Mouse (Mus musculus): Measurements from ENCODE around the gene Enpep.

DNA sequence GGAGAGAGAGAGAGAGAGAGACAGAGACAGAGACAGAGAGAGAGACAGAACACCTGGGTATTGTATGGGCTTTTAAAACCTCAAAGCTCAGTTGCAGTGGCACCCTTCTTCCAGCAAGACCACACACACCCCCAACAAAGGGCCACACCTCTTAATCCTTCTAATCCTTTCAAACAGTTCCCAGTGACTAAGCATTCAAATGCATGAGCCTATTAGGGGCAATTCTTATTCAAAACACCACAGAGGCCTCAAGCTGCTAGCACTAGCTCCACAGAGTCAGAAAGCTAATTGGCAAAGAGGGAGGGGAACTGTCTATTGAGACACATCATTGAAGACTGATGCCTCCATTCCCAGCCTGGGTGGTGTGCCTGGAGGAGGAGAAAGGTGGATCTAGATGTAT, 8.5 kb upstream of the Enpep start:
- TF ChIP-seq TCF12 (IDR thresholded peaks at IDR 0.05; ENCODE audit: insufficient read depth, poor library complexity, severe bottlenecking) (no peak), MAX (IDR thresholded peaks at IDR 0.05; ENCODE audit: low read depth) (no peak), USF1 (IDR thresholded peaks at IDR 0.05; ENCODE audit: low read depth) (no peak), MYOD1 (IDR thresholded peaks at IDR 0.05; ENCODE audit: control insufficient read depth in 1 of 3, insufficient read length in 2 of 3, low read depth in 2 of 3) (no peak), E2F4 (IDR thresholded peaks at IDR 0.05; ENCODE audit: insufficient read depth) (no peak), POLR2A (IDR thresholded peaks at IDR 0.05; ENCODE audit: insufficient read length, low read depth) (no peak), MYOG (IDR thresholded peaks at IDR 0.05; ENCODE audit: control insufficient read depth in 1 of 3, insufficient read depth in 1 of 3, insufficient read length in 2 of 3, low read depth in 2 of 3) (no peak), SRF (IDR thresholded peaks at IDR 0.05; ENCODE audit: control insufficient read depth, insufficient read length, low read depth) (no peak), POLR2AphosphoS2 (IDR thresholded peaks at IDR 0.05; ENCODE audit: insufficient read length, low read depth) (no peak), TCF3 (IDR thresholded peaks at IDR 0.05; ENCODE audit: insufficient read length, low read depth) (no peak), CEBPB (IDR thresholded peaks at IDR 0.05; ENCODE audit: insufficient read depth, poor library complexity, severe bottlenecking) (no peak), REST (IDR thresholded peaks at IDR 0.05; ENCODE audit: insufficient read depth, insufficient read length) (no peak)

Measured in myocyte (in vitro differentiated cells).